Comparison of ENCODE assay signal across 12 mouse cellular contexts in the genomic region with DNA sequence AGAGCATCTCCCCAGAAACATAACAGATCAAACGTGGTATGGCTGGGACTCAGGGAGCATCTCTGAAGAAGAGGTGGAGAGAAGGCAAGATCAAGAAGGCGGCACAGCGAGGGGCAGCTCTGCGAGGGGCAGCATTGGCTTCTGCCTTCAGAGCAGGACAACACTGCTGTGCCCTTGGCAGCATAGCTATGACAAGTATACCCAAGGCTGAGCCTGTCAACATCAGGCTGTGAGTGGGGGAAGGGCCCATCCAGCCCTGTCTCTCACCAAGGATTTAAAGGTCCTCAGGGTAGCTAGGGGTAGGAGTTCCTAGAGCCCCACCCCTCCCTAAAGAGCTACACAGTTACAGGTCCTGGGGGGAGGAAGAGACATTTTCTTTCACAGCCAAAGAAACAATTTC.
"Had no signal": no experiment of that assay in that cellular context is flagged by ENCODE, and none has a peak within 500 bp of the region (broad histone marks: within the 10 kb centered on the region; RNA-seq: fewer than 3 reads in every experiment).

No protein-coding gene starts in this region.

- H3K27me3 ChIP-seq: kidney, embryonic 15.5 days; midbrain, embryonic 13.5 days had no signal

- H3K4me2 ChIP-seq: kidney, embryonic 15.5 days; midbrain, embryonic 13.5 days had no signal

- DNase-seq: kidney, adult 11 months; kidney, postnatal 25 days; layer of hippocampus, adult 9-11 months; layer of hippocampus, postnatal 36 days; lung, adult 2 months; lung, postnatal 10 days; right cerebral cortex, postnatal 14 days; thymus, postnatal 36 days had no signal

- H3K27ac ChIP-seq: kidney, embryonic 15.5 days; liver, embryonic 14.5 days; macrophage; midbrain, embryonic 13.5 days had no signal

- ATAC-seq: midbrain, embryonic 13.5 days had no signal

- H3K9ac ChIP-seq: kidney, embryonic 15.5 days; liver, embryonic 14.5 days; midbrain, embryonic 13.5 days had no signal

- H3K9me3 ChIP-seq: kidney, embryonic 15.5 days; midbrain, embryonic 13.5 days had no signal

- H3K36me3 ChIP-seq: kidney, embryonic 15.5 days; midbrain, embryonic 13.5 days had no signal

- H3K4me3 ChIP-seq: kidney, embryonic 15.5 days; midbrain, embryonic 13.5 days had no signal
